Mouse (Mus musculus) erythroblast, embryonic 14.5 days (primary cell): ENCODE results near the gene Inhbb. TPM values are rescaled to one million over a fixed set of nuclear protein-coding genes. Genes with fewer than 3 reads are reported as not detected.

Source experiments
- H3K27me3 ChIP-seq: 2 replicates; pipeline ENCODE4 v1.6.1; 2012; ENCODE audit warnings: inconsistent platforms; ENCODE audit not compliant: control insufficient read depth
- H3K36me3 ChIP-seq: 2 replicates; pipeline ENCODE4 v1.6.1; 2012; ENCODE audit warnings: mild to moderate bottlenecking, inconsistent platforms; ENCODE audit not compliant: control insufficient read depth
- H3K4me1 ChIP-seq: 2 replicates; pipeline ENCODE4 v1.6.1; 2012; ENCODE audit warnings: inconsistent platforms; ENCODE audit not compliant: control insufficient read depth
- H3K4me3 ChIP-seq: replicated peaks from 2 replicates; pipeline ENCODE3; 2012; ENCODE audit warnings: moderate library complexity, mild to moderate bottlenecking, inconsistent platforms
- H3K9me3 ChIP-seq: 2 replicates; pipeline ENCODE4 v1.6.1; 2012; ENCODE audit warnings: low read length, inconsistent platforms, mixed read lengths; ENCODE audit not compliant: control insufficient read depth
- GATA1 ChIP-seq: IDR thresholded peaks from 2 replicates; pipeline ENCODE4 v1.6.1; 2012; ENCODE audit warnings: low read length, inconsistent platforms, mixed read lengths
- TAL1 ChIP-seq: IDR thresholded peaks from 3 replicates; pipeline ENCODE4 v1.6.1; 2012; ENCODE audit warnings: low read length, inconsistent platforms, mixed read lengths
- polyA plus RNA-seq: library from polyadenylated mRNA; stranded (reverse); fragments of >175 nt; gene quantifications from 2 replicates; pipeline ENCODE4 v1.2.3, GENCODE M21; 2012

The Inhbb gene
- polyA plus RNA-seq, 1 experiment, result 0.01 TPM

- Histone ChIP-seq H3K9me3 (no peaks in the 10 kb centered on the region), H3K4me3 (no peak overlapping the region), H3K27me3 (no peaks in the 10 kb centered on the region), H3K36me3 (no peaks in the 10 kb centered on the region), H3K4me1 (no peaks in the 10 kb centered on the region)
- TF ChIP-seq TAL1 (no peak), GATA1 (no peak)
Observed at GRCm38 (mm10) chr1:119409599-119410168, 12.4 kb downstream of the Inhbb start.

GRCm38 (mm10) chr1:119409106-119409505 is 12.9 kb downstream of the Inhbb start:
- Histone ChIP-seq H3K9me3 (no peaks in the 10 kb centered on the region), H3K36me3 (no peaks in the 10 kb centered on the region), H3K27me3 (no peaks in the 10 kb centered on the region), H3K4me1 (no peaks in the 10 kb centered on the region), H3K4me3 (no peak overlapping the region)
- TF ChIP-seq GATA1, result no peak
- TF ChIP-seq TAL1, result no peak

GRCm38 (mm10) chr1:119407691-119408315 is 14.2 kb downstream of the Inhbb start:
- no peaks in the 10 kb centered on the region for H3K36me3 ChIP-seq
- no peaks in the 10 kb centered on the region for H3K27me3 ChIP-seq
- H3K4me3 ChIP-seq, result no peak overlapping the region
- no peaks in the 10 kb centered on the region for H3K9me3 ChIP-seq
- H3K4me1 ChIP-seq, result no peaks in the 10 kb centered on the region
- TF ChIP-seq GATA1 (no peak), TAL1 (no peak)

- Histone ChIP-seq H3K4me3 (no peak overlapping the region), H3K27me3 (no peaks in the 10 kb centered on the region), H3K4me1 (no peaks in the 10 kb centered on the region), H3K36me3 (no peaks in the 10 kb centered on the region), H3K9me3 (no peaks in the 10 kb centered on the region)
- TF ChIP-seq GATA1 (no peak), TAL1 (no peak)
Observed at GRCm38 (mm10) chr1:119404798-119405197, 17.2 kb downstream of the Inhbb start.

GRCm38 (mm10) chr1:119404341-119404740 is 17.7 kb downstream of the Inhbb start:
- no peak overlapping the region for H3K4me3 ChIP-seq
- no peaks in the 10 kb centered on the region for H3K36me3 ChIP-seq
- no peaks in the 10 kb centered on the region for H3K9me3 ChIP-seq
- H3K4me1 ChIP-seq, result no peaks in the 10 kb centered on the region
- TF ChIP-seq GATA1 (no peak), TAL1 (no peak)
- H3K27me3 ChIP-seq, result no peaks in the 10 kb centered on the region

- H3K27me3 ChIP-seq, result no peaks in the 10 kb centered on the region
- H3K36me3 ChIP-seq, result no peaks in the 10 kb centered on the region
- H3K4me3 ChIP-seq, result no peak overlapping the region
- TF ChIP-seq TAL1 (no peak), GATA1 (no peak)
- H3K4me1 ChIP-seq, result no peaks in the 10 kb centered on the region
- no peaks in the 10 kb centered on the region for H3K9me3 ChIP-seq
Observed at GRCm38 (mm10) chr1:119401249-119401648, 20.8 kb downstream of the Inhbb start.

GRCm38 (mm10) chr1:119398640-119399039 is 23.4 kb downstream of the Inhbb start:
- Histone ChIP-seq H3K4me3 (no peak overlapping the region), H3K27me3 (no peaks in the 10 kb centered on the region), H3K4me1 (no peaks in the 10 kb centered on the region), H3K9me3 (no peaks in the 10 kb centered on the region), H3K36me3 (no peaks in the 10 kb centered on the region)
- no peak for TF ChIP-seq TAL1
- TF ChIP-seq GATA1, result no peak

GRCm38 (mm10) chr1:119397839-119398238 is 24.2 kb downstream of the Inhbb start:
- Histone ChIP-seq H3K9me3 (no peaks in the 10 kb centered on the region), H3K27me3 (no peaks in the 10 kb centered on the region), H3K36me3 (no peaks in the 10 kb centered on the region), H3K4me3 (no peak overlapping the region), H3K4me1 (no peaks in the 10 kb centered on the region)
- TF ChIP-seq GATA1 (no peak), TAL1 (no peak)

GRCm38 (mm10) chr1:119391311-119391710 is 30.7 kb downstream of the Inhbb start:
- no peak for TF ChIP-seq TAL1
- no peak for TF ChIP-seq GATA1
- Histone ChIP-seq H3K36me3 (no peaks in the 10 kb centered on the region), H3K9me3 (no peaks in the 10 kb centered on the region), H3K27me3 (no peaks in the 10 kb centered on the region), H3K4me1 (no peaks in the 10 kb centered on the region), H3K4me3 (no peak overlapping the region)

- Histone ChIP-seq H3K4me3 (no peak overlapping the region), H3K9me3 (no peaks in the 10 kb centered on the region), H3K27me3 (no peaks in the 10 kb centered on the region), H3K36me3 (no peaks in the 10 kb centered on the region), H3K4me1 (no peaks in the 10 kb centered on the region)
- TF ChIP-seq GATA1, result no peak
- no peak for TF ChIP-seq TAL1
Observed at GRCm38 (mm10) chr1:119390676-119391075, 31.4 kb downstream of the Inhbb start.
